Mouse (Mus musculus) midbrain, embryonic 14.5 days (tissue): ENCODE results near the gene Ccdc162. TPM values are rescaled to one million over a fixed set of nuclear protein-coding genes. Genes with fewer than 3 reads are reported as not detected.

Source experiments
- ATAC-seq: fragments of 200-750 bp; cut with Nextera tagmentation; 2 replicates; pipeline ENCODE4 v1.8.0; 2017; ENCODE audit warnings: moderate number of reproducible peaks, moderate library complexity; ENCODE audit not compliant: low FRiP score, low TSS enrichment
- DNase-seq: peaks from one replicate; pipeline ENCODE4 v3.0.0-alpha.2; 2015
- H3K27ac ChIP-seq: fragments of 300-500 bp; sonication (generic); replicated peaks from 2 replicates; pipeline ENCODE4 v1.5.1; 2014; ENCODE audit warnings: mild to moderate bottlenecking, low read depth, low read length, moderate library complexity
- H3K27me3 ChIP-seq: fragments of 300-500 bp; sonication (generic); 2 replicates; pipeline ENCODE4 v1.6.1; 2014; ENCODE audit warnings: low read length, control low read depth, mixed read lengths; ENCODE audit not compliant: control insufficient read depth, insufficient read depth
- H3K36me3 ChIP-seq: fragments of 300-500 bp; sonication (generic); 2 replicates; pipeline ENCODE4 v1.6.1; 2014; ENCODE audit warnings: low read length, control low read depth; ENCODE audit not compliant: control insufficient read depth, insufficient read depth
- H3K4me1 ChIP-seq: fragments of 300-500 bp; sonication (generic); 2 replicates; pipeline ENCODE4 v1.6.1; 2014; ENCODE audit warnings: mild to moderate bottlenecking, antibody characterized with exemption, low read length, control low read depth; ENCODE audit not compliant: control insufficient read depth, insufficient read depth
- H3K4me2 ChIP-seq: fragments of 300-500 bp; sonication (generic); 2 replicates; pipeline ENCODE4 v1.6.1; 2014; ENCODE audit warnings: mild to moderate bottlenecking, low read length, moderate library complexity
- H3K4me3 ChIP-seq: fragments of 300-500 bp; sonication (generic); replicated peaks from 2 replicates; pipeline ENCODE4 v1.5.1; 2014; ENCODE audit warnings: low read depth, low read length
- H3K9ac ChIP-seq: fragments of 300-500 bp; sonication (generic); replicated peaks from 2 replicates; pipeline ENCODE4 v1.6.1; 2014; ENCODE audit warnings: mild to moderate bottlenecking, low read length, moderate library complexity
- H3K9me3 ChIP-seq: fragments of 300-500 bp; sonication (generic); 2 replicates; pipeline ENCODE4 v1.6.1; 2016; ENCODE audit warnings: low read length, control low read depth, mixed read lengths; ENCODE audit not compliant: control insufficient read depth
- whole genome bisulfite sequencing: fragments of 180-500 bp; shearing (Covaris S2); extraction: QIAGEN DNeasy Blood & Tissue Kit; methylation state at CpG from one replicate; pipeline ENCODE4 v1.1.7; 2014; 5-methylcytosine and 5-hydroxymethylcytosine counted together
- microRNA-seq: library from miRNA; unstranded; fragments of <30 nt; microRNA quantifications from one replicate; pipeline ENCODE4, GENCODE M21; 2016
- polyA plus RNA-seq: library from polyadenylated mRNA; unstranded; fragments of >200 nt; fragmentation: Nextera tagmentation; extraction: Ambion mirVana; gene quantifications from 2 replicates; pipeline ENCODE4 v1.2.1, GENCODE M21; 2014

The Ccdc162 gene
- polyA plus RNA-seq, 1 experiment from 2014 or later = 0.26 TPM

DNA sequence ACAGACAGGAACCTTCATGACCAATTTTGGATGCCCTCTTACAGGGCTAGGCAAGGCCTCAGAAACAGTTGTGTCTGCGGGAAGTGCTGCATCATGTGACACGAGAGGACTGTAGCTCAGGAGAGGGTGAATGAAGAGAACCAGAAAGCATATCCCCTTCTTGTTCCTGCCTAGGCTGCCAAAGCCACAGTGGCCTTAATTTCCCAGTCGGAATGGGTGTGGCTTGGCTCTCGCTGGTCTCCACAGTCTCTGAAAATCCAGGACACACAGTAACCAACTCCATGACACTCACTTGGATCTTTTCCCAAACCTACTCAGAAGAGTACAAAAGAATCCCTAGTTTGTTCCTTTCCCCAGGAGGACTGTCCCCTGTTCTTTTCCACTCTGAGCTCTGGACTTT is 215.5 kb downstream of the Ccdc162 start:
- no peak overlapping the region for H3K4me3 ChIP-seq
- H3K4me1 ChIP-seq = no peaks in the 10 kb centered on the region
- no peaks in the 10 kb centered on the region for H3K36me3 ChIP-seq
- H3K4me2 ChIP-seq = no peak overlapping the region
- no peaks in the 10 kb centered on the region for H3K9me3 ChIP-seq
- DNase-seq (peak; percentile 44), ATAC-seq (no peak)
- no peak overlapping the region for H3K9ac ChIP-seq
- no peak overlapping the region for H3K27ac ChIP-seq
- 65% methylated on average over 4 of the region's 4 CpGs for WGBS
- H3K27me3 ChIP-seq = no peaks in the 10 kb centered on the region

DNA sequence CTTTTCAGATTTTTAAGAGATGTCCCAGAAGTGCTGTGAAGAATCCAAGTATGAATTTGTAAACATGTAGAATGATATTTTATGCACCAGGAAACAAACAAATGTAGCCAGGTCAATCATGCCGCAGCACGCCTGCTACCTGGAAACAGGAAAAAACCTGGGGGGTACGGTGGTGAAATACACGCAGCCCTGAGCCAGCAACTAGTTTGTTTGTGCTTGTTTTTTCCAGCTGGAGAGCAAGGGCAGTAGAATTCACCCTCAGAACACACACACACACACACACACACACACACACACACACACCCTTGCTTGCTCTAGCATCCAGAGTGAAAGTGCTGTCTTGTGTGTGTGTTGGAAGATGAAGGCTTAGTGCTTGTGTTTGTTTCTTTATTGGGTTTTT is 225.3 kb downstream of the Ccdc162 start:
- Histone ChIP-seq H3K9ac (no peak overlapping the region), H3K27me3 (no peaks in the 10 kb centered on the region), H3K4me3 (no peak overlapping the region; the same call in 1 of the 2 replicates), H3K4me1 (peaks cover 17% of the 10 kb centered on the region), H3K36me3 (peaks cover 10% of the 10 kb centered on the region; the same call in 1 of the 2 replicates), H3K4me2 (peak overlapping the region; percentile 93), H3K27ac (no peak overlapping the region), H3K9me3 (no peaks in the 10 kb centered on the region)
- 54% methylated on average over 4 of the region's 4 CpGs for WGBS
- ATAC-seq = no peak
- DNase-seq = no peak

DNA sequence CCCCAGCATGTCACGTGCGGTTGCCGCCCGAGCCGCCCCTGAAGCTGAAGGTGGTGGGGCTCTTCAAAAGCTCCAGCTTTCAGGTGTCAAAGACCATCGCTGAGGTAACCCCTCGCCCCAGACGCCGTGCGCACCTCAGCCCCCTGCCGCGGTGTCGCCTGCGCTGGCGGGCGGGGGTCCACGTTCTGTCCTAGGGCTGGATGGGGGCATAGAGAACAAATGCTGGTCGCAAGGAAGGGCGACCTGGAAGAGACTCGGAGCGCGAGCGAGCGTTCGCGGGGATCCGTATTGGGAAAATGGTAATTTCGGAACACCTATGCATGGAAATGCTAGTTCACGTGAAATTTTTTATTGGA is 225.9 kb downstream of the Ccdc162 start:
- no peak for DNase-seq

GRCm38 (mm10) chr10:41489708-41490517 is 226.5 kb downstream of the Ccdc162 start, which contains the start of the genes Smpd2 and Ppil6:
Smpd2 (minus strand) TSS chr10:41490369.
Ppil6 (plus strand) TSS chr10:41490439.
- Histone ChIP-seq H3K4me2 (peak within 1 kb of the TSS; percentile 93), H3K4me1 (peaks cover 17% of the 10 kb centered on the region), H3K27ac (0 out of 2 replicates have a peak within 1 kb of the TSS, but pooled peaks have one; percentile 13), H3K27me3 (no peaks in the 10 kb centered on the region), H3K9ac (peak within 1 kb of the TSS; percentile 69), H3K36me3 (peaks cover 22% of the 10 kb centered on the region), H3K4me3 (peak within 1 kb of the TSS; percentile 52), H3K9me3 (no peaks in the 10 kb centered on the region)
- 2% methylated on average over 46 of the region's 50 CpGs for WGBS
- peak; percentile 92 for ATAC-seq
- DNase-seq = peak; percentile 95

More for the DNA sequence above, 225.9 kb downstream of the Ccdc162 start:
- Histone ChIP-seq H3K27ac (no peak overlapping the region), H3K36me3 (peaks cover 16% of the 10 kb centered on the region; the same call in 1 of the 2 replicates), H3K9me3 (no peaks in the 10 kb centered on the region), H3K9ac (peak overlapping the region; percentile 69), H3K4me2 (peak overlapping the region; percentile 93), H3K4me1 (peaks cover 17% of the 10 kb centered on the region), H3K27me3 (no peaks in the 10 kb centered on the region), H3K4me3 (peak overlapping the region; percentile 52)
- under 1% methylated on average over 29 of the region's 29 CpGs for WGBS
- ATAC-seq = no peak; the same call in 1 of the 2 replicates

GRCm38 (mm10) chr10:41489294-41489693 is 227.1 kb downstream of the Ccdc162 start:
- Histone ChIP-seq H3K9ac (peak overlapping the region; percentile 69; the same call in 1 of the 2 replicates), H3K4me1 (peaks cover 17% of the 10 kb centered on the region), H3K27ac (no peak overlapping the region), H3K27me3 (no peaks in the 10 kb centered on the region), H3K4me3 (peak overlapping the region; percentile 52), H3K4me2 (peak overlapping the region; percentile 93), H3K36me3 (peaks cover 27% of the 10 kb centered on the region), H3K9me3 (no peaks in the 10 kb centered on the region)
- ATAC-seq (no peak), DNase-seq (no peak)
- 37% methylated on average over 8 of the region's 8 CpGs for WGBS

GRCm38 (mm10) chr10:41488877-41489276 is 227.6 kb downstream of the Ccdc162 start:
- Histone ChIP-seq H3K4me2 (peak overlapping the region; percentile 93), H3K27ac (no peak overlapping the region), H3K9ac (no peak overlapping the region), H3K4me3 (peak overlapping the region; percentile 52), H3K9me3 (no peaks in the 10 kb centered on the region), H3K36me3 (peaks cover 27% of the 10 kb centered on the region), H3K4me1 (peaks cover 17% of the 10 kb centered on the region), H3K27me3 (no peaks in the 10 kb centered on the region)
- ATAC-seq (no peak), DNase-seq (no peak)
- WGBS = 38% methylated on average over 7 of the region's 7 CpGs

Small RNA genes within 50 kb of the gene (microRNA-seq; reads per million reads assigned to microRNA genes)
- gene Mir3473b = not detected

Other genes starting within 250 kb of the Ccdc162 start
- gene Mical1, start 240.3 kb downstream of the Ccdc162 start, polyA plus RNA-seq = 17.0 and 20.5 TPM in 2 replicates
- gene Smpd2, start 226.3 kb downstream of the Ccdc162 start, polyA plus RNA-seq = 35.5 and 36.1 TPM in 2 replicates
- 1.3 and 1.7 TPM in 2 replicates for gene Ppil6, start 226.2 kb downstream of the Ccdc162 start, polyA plus RNA-seq
- 34.9 and 63.8 TPM in 2 replicates for gene Cd164, start 197.2 kb downstream of the Ccdc162 start, polyA plus RNA-seq
- gene Cep57l1, start 93.2 kb upstream of the Ccdc162 start, polyA plus RNA-seq = 13.6 and 16.3 TPM in 2 replicates
- 29.5 and 33.9 TPM in 2 replicates for gene Sesn1, start 93.3 kb upstream of the Ccdc162 start, polyA plus RNA-seq